Mouse (Mus musculus) hindbrain, embryonic 13.5 days (tissue): ENCODE measurements at regions not wholly inside any gene's neighbourhood (a gene's known extent, or its start where the extent isn't known, plus 50 kb on each side); places are given as distances from the start of the nearest gene placed in this dataset.

Source experiments
- ATAC-seq: fragments of 200-750 bp; cut with Nextera tagmentation; 2 replicates; pipeline ENCODE4 v1.8.0; 2017; ENCODE audit warnings: moderate TSS enrichment; ENCODE audit not compliant: low FRiP score
- H3K27ac ChIP-seq: fragments of 300-500 bp; sonication (generic); 2 replicates; pipeline ENCODE4 v1.5.1; 2015; ENCODE audit warnings: inconsistent platforms, mild to moderate bottlenecking, moderate library complexity
- H3K27me3 ChIP-seq: fragments of 300-500 bp; sonication (generic); 2 replicates; pipeline ENCODE4 v1.6.1; 2015; ENCODE audit warnings: mild to moderate bottlenecking, inconsistent platforms
- H3K36me3 ChIP-seq: fragments of 300-500 bp; sonication (generic); 2 replicates; pipeline ENCODE4 v1.6.1; 2015; ENCODE audit warnings: mild to moderate bottlenecking, inconsistent platforms
- H3K4me1 ChIP-seq: fragments of 300-500 bp; sonication (generic); replicated peaks from 2 replicates; pipeline ENCODE4 v1.6.1; 2015; ENCODE audit warnings: inconsistent platforms
- H3K4me2 ChIP-seq: fragments of 300-500 bp; sonication (generic); 2 replicates; pipeline ENCODE4 v1.6.1; 2015; ENCODE audit warnings: inconsistent platforms, mild to moderate bottlenecking, moderate library complexity
- H3K4me3 ChIP-seq: fragments of 300-500 bp; sonication (generic); 2 replicates; pipeline ENCODE4 v1.5.1; 2015; ENCODE audit warnings: mild to moderate bottlenecking, inconsistent platforms
- H3K9ac ChIP-seq: fragments of 300-500 bp; sonication (generic); 2 replicates; pipeline ENCODE4 v1.6.1; 2015; ENCODE audit warnings: mild to moderate bottlenecking, inconsistent platforms
- H3K9me3 ChIP-seq: fragments of 300-500 bp; sonication (generic); 2 replicates; pipeline ENCODE4 v1.6.1; 2016; ENCODE audit warnings: inconsistent platforms
- WGBS: fragments of 180-500 bp; shearing (Covaris S2); methylation state at CpG from one replicate; pipeline ENCODE4 v1.1.7; 2015; 5-methylcytosine and 5-hydroxymethylcytosine counted together

GRCm38 (mm10) chr11:34959291-34959690 is 125.8 kb upstream of the Spdl1 start:
- H3K4me3 ChIP-seq = no peak overlapping the region
- no peaks in the 10 kb centered on the region for H3K36me3 ChIP-seq
- H3K9me3 ChIP-seq = no peaks in the 10 kb centered on the region
- no peak overlapping the region for H3K9ac ChIP-seq
- H3K4me2 ChIP-seq = no peak overlapping the region
- no peak overlapping the region for H3K27ac ChIP-seq
- ATAC-seq = no peak
- 77% methylated on average over 7 of the region's 7 CpGs for whole genome bisulfite sequencing
- no peaks in the 10 kb centered on the region for H3K4me1 ChIP-seq
- H3K27me3 ChIP-seq = no peaks in the 10 kb centered on the region

- no peak overlapping the region for H3K9ac ChIP-seq
- no peak overlapping the region for H3K4me2 ChIP-seq
- WGBS = 54% methylated on average over 4 of the region's 4 CpGs
- no peaks in the 10 kb centered on the region for H3K36me3 ChIP-seq
- no peaks in the 10 kb centered on the region for H3K27me3 ChIP-seq
- H3K4me3 ChIP-seq = no peak overlapping the region
- H3K27ac ChIP-seq = no peak overlapping the region; the same call in 1 of the 2 replicates
- H3K9me3 ChIP-seq = no peaks in the 10 kb centered on the region
- ATAC-seq = peak; percentile 54; the same call in 1 of the 2 replicates
- peaks cover 12% of the 10 kb centered on the region; the same call in 1 of the 2 replicates for H3K4me1 ChIP-seq
Observed at GRCm38 (mm10) chr11:34941486-34942456, 108.3 kb upstream of the Spdl1 start.

- no peak for ATAC-seq
- Histone ChIP-seq H3K9me3 (no peaks in the 10 kb centered on the region), H3K4me3 (no peak overlapping the region), H3K27ac (no peak overlapping the region), H3K4me1 (peaks cover 12% of the 10 kb centered on the region; the same call in 1 of the 2 replicates), H3K27me3 (no peaks in the 10 kb centered on the region), H3K4me2 (no peak overlapping the region), H3K9ac (no peak overlapping the region), H3K36me3 (no peaks in the 10 kb centered on the region)
- 75% methylated on average over 8 of the region's 8 CpGs for WGBS
Observed at GRCm38 (mm10) chr11:34940151-34940550, 106.7 kb upstream of the Spdl1 start.

GRCm38 (mm10) chr11:34939002-34939401 is 105.6 kb upstream of the Spdl1 start:
- no peak overlapping the region for H3K27ac ChIP-seq
- no peak overlapping the region for H3K4me2 ChIP-seq
- no peak for ATAC-seq
- WGBS = 76% methylated on average over 4 of the region's 4 CpGs
- no peak overlapping the region for H3K9ac ChIP-seq
- no peaks in the 10 kb centered on the region for H3K9me3 ChIP-seq
- no peaks in the 10 kb centered on the region for H3K36me3 ChIP-seq
- H3K27me3 ChIP-seq = no peaks in the 10 kb centered on the region
- no peak overlapping the region for H3K4me3 ChIP-seq
- H3K4me1 ChIP-seq = peaks cover 12% of the 10 kb centered on the region; the same call in 1 of the 2 replicates

GRCm38 (mm10) chr11:34932191-34932590 is 98.8 kb upstream of the Spdl1 start:
- Histone ChIP-seq H3K9me3 (no peaks in the 10 kb centered on the region), H3K4me3 (no peak overlapping the region), H3K36me3 (no peaks in the 10 kb centered on the region), H3K27me3 (no peaks in the 10 kb centered on the region), H3K4me2 (no peak overlapping the region), H3K9ac (no peak overlapping the region), H3K27ac (no peak overlapping the region), H3K4me1 (no peaks in the 10 kb centered on the region)
- no peak for ATAC-seq

GRCm38 (mm10) chr11:34917175-34917574 is 83.7 kb upstream of the Spdl1 start:
- WGBS = 76% methylated on average over 1 of the region's 1 CpGs
- H3K4me3 ChIP-seq = no peak overlapping the region

GRCm38 (mm10) chr11:34909841-34910240 is 76.4 kb upstream of the Spdl1 start:
- H3K4me3 ChIP-seq = no peak overlapping the region
- H3K4me2 ChIP-seq = no peak overlapping the region
- ATAC-seq = no peak
- WGBS = 53% methylated on average over 5 of the region's 5 CpGs
- no peaks in the 10 kb centered on the region for H3K27me3 ChIP-seq
- no peak overlapping the region for H3K9ac ChIP-seq
- H3K4me1 ChIP-seq = 0 out of 2 replicates have a peak, but pooled peaks cover 7% of the 10 kb centered on the region
- no peak overlapping the region for H3K27ac ChIP-seq
- no peaks in the 10 kb centered on the region for H3K36me3 ChIP-seq
- H3K9me3 ChIP-seq = no peaks in the 10 kb centered on the region

More at GRCm38 (mm10) chr11:34917175-34917574, 83.7 kb upstream of the Spdl1 start:
- Histone ChIP-seq H3K27ac (no peak overlapping the region), H3K27me3 (no peaks in the 10 kb centered on the region), H3K9ac (no peak overlapping the region), H3K4me2 (no peak overlapping the region), H3K4me1 (no peaks in the 10 kb centered on the region), H3K36me3 (no peaks in the 10 kb centered on the region), H3K9me3 (0 out of 2 replicates have a peak, but pooled peaks cover 2% of the 10 kb centered on the region)
- no peak for ATAC-seq

GRCm38 (mm10) chr11:34904271-34904670 is 70.8 kb upstream of the Spdl1 start:
- H3K9ac ChIP-seq = no peak overlapping the region
- H3K9me3 ChIP-seq = no peaks in the 10 kb centered on the region
- no peak overlapping the region for H3K4me3 ChIP-seq
- H3K27me3 ChIP-seq = no peaks in the 10 kb centered on the region
- WGBS = 44% methylated on average over 4 of the region's 4 CpGs
- no peak overlapping the region for H3K4me2 ChIP-seq
- no peak for ATAC-seq
- H3K4me1 ChIP-seq = 0 out of 2 replicates have a peak, but pooled peaks cover 4% of the 10 kb centered on the region
- H3K27ac ChIP-seq = no peak overlapping the region
- no peaks in the 10 kb centered on the region for H3K36me3 ChIP-seq

GRCm38 (mm10) chr11:34899400-34899799 is 66.0 kb upstream of the Spdl1 start:
- Histone ChIP-seq H3K9me3 (no peaks in the 10 kb centered on the region), H3K27ac (no peak overlapping the region), H3K36me3 (no peaks in the 10 kb centered on the region), H3K9ac (no peak overlapping the region), H3K4me1 (no peaks in the 10 kb centered on the region), H3K4me3 (no peak overlapping the region), H3K27me3 (no peaks in the 10 kb centered on the region), H3K4me2 (no peak overlapping the region)
- no peak for ATAC-seq
- 63% methylated on average over 3 of the region's 3 CpGs for WGBS

- Histone ChIP-seq H3K27ac (no peak overlapping the region), H3K36me3 (no peaks in the 10 kb centered on the region), H3K27me3 (no peaks in the 10 kb centered on the region), H3K9me3 (no peaks in the 10 kb centered on the region), H3K4me1 (no peaks in the 10 kb centered on the region), H3K9ac (no peak overlapping the region), H3K4me2 (no peak overlapping the region), H3K4me3 (no peak overlapping the region)
- WGBS = 74% methylated on average over 7 of the region's 7 CpGs
- no peak for ATAC-seq
Observed at GRCm38 (mm10) chr11:34895624-34896023, 62.2 kb upstream of the Spdl1 start.

GRCm38 (mm10) chr11:34888374-34889136 is 55.1 kb upstream of the Spdl1 start:
- Histone ChIP-seq H3K9me3 (no peaks in the 10 kb centered on the region), H3K4me2 (no peak overlapping the region), H3K27ac (no peak overlapping the region), H3K4me3 (no peak overlapping the region), H3K27me3 (no peaks in the 10 kb centered on the region), H3K9ac (no peak overlapping the region), H3K36me3 (no peaks in the 10 kb centered on the region), H3K4me1 (no peaks in the 10 kb centered on the region)
- no peak for ATAC-seq
- 79% methylated on average over 7 of the region's 7 CpGs for WGBS

- no peak for ATAC-seq
Observed at GRCm38 (mm10) chr11:34887587-34887986, 54.1 kb upstream of the Spdl1 start.

More at GRCm38 (mm10) chr11:34887587-34887986, 54.1 kb upstream of the Spdl1 start:
- H3K9ac ChIP-seq = no peak overlapping the region
- H3K9me3 ChIP-seq = no peaks in the 10 kb centered on the region
- WGBS = 84% methylated on average over 3 of the region's 3 CpGs
- no peak overlapping the region for H3K27ac ChIP-seq
- no peak overlapping the region for H3K4me3 ChIP-seq
- no peak overlapping the region for H3K4me2 ChIP-seq
- H3K27me3 ChIP-seq = no peaks in the 10 kb centered on the region
- no peaks in the 10 kb centered on the region for H3K4me1 ChIP-seq
- no peaks in the 10 kb centered on the region for H3K36me3 ChIP-seq
